Mouse (Mus musculus): ENCODE results near the gene Mrpl42. TPM values are rescaled to one million over a fixed set of nuclear protein-coding genes. Genes with fewer than 3 reads are reported as not detected.

The Mrpl42 gene
- total RNA-seq, 2 experiments from 2014 or later = 222 to 273 TPM

- DNase-seq = no peak
Measured at GRCm38 (mm10) chr10:95458050-95458806, 43.5 kb downstream of the Mrpl42 start.

DNA sequence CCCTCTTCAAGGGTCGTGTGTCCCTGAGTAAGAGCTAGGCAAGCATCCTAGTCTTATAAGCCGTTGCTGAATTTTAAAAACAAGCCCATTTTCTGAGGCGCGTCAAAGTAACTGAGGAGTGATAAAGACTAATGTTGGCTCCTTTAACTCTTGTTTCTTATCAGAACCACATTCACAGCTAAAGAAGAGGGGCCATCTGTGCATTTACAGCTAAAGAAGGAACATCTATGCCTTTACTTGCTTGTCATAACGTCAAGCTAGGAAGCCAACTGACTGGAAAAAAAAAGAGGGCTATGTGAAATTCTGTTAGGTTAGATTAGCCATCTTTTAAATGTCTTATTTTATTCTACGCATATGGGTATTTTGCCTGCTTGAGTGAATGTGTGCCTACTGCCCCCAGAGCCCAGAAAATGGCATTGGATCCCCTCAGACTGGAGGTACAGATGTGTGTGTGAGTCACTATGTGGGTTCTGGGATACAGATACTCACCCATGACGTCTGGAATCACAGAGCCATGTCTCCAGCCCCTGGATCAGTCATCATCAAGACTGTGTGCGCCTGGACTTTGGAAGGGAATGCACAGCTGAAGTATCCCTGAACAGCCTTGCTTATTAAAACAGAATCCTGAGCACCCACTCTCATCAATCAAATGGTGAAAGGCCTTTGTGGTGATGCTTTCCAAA is 44.2 kb downstream of the Mrpl42 start:
- DNase-seq = no peak

- DNase-seq = no peak
Measured at GRCm38 (mm10) chr10:95456103-95456502, 45.6 kb downstream of the Mrpl42 start.

GRCm38 (mm10) chr10:95453282-95453681 is 48.5 kb downstream of the Mrpl42 start:
- DNase-seq = no peak

DNA sequence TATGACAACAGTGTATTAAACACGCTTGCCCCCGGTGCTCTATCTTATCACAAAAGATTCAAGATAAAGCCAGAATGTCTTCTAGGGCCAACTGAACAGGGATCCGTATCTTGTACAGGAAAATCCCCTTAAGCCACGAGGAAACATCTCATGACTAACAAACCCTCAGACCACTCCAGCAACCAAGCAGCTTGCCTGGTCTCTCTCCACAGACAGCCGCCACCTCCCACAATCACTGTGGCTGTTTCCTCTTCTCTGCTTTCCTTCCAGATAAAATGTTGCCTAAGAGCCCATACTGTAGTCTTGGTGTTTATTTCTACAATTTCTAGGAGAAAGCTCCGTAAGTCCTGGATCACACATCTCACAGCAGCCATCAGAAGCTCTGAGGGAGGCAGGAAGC is 52.7 kb downstream of the Mrpl42 start:
- DNase-seq = no peak

GRCm38 (mm10) chr10:95447954-95448353 is 53.8 kb downstream of the Mrpl42 start:
- no peak for DNase-seq

GRCm38 (mm10) chr10:95445104-95446056 is 56.4 kb downstream of the Mrpl42 start:
- peak; percentile 10 for DNase-seq

GRCm38 (mm10) chr10:95442334-95442733 is 59.4 kb downstream of the Mrpl42 start:
- DNase-seq = no peak

DNA sequence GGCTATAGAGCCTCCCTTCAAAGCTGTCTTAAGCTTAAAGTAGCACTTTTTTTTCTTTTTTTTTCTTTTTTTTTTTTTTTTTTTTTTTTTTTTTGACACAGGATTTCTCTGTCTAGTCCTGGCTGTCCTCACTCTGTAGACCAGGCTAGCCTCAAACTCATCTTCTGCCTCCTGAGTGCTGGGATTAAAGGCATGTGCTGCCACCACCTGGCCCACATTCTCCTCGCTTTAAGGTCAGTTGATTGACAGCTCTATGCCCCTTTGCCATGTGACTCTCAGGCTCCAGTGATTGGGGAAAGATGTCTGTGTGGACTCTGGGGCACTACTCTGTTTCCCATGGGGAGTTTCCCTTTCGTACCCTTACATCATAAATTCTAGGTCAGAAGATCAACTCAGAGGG is 61.2 kb downstream of the Mrpl42 start:
- no peak for DNase-seq

DNA sequence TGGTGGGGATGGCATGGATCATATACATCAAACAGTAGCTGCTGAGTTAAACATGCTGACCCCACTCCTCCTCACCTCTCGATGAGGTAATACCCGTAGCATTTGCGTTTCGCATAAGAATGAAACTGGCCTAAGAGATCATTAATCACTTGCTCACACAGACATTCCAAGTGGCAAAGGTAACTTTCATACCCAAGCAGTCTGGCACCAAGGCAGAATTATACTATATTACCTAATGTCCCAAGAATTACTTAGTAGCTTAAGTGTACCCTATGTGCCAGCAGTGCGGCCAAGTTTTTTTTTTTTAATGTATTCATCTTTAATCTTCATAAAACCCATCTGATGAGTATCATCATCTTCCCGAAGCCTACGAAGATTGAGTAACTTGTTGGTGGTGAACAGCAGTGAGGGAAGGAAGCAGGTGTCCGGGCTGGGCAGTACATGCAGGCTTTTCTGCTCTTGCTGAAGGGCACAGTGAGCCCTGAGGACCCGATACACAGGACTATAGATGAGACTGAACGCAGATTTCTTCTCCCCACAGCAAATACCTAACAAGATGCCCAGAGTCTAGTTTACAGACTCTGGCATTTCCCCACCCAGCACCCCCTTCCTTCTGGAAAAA is 61.9 kb downstream of the Mrpl42 start:
- DNase-seq = no peak

GRCm38 (mm10) chr10:95438941-95439340 is 62.8 kb downstream of the Mrpl42 start:
- DNase-seq = no peak

Other genes starting within 250 kb of the Mrpl42 start
- gene Cradd, start 177.8 kb downstream of the Mrpl42 start, total RNA-seq (2021) = 10 to 100 TPM; 12.1 to 14.3 TPM
- gene Socs2, start 84.8 kb downstream of the Mrpl42 start, total RNA-seq (2021) = 10 to 100 TPM; 13.9 to 21.3 TPM
- 100 to 1,000 TPM; 111 to 139 TPM for gene Ube2n, start 13.2 kb upstream of the Mrpl42 start, total RNA-seq (2021)
- gene Nudt4, start 62.2 kb upstream of the Mrpl42 start, total RNA-seq (2021) = 100 to 1,000 TPM; 212 to 218 TPM
- not detected for gene Anapc15-ps, start 171.5 kb upstream of the Mrpl42 start, total RNA-seq (2021)

Data from gastrocnemius, postnatal 10 days (tissue).